Mouse (Mus musculus): ENCODE measurements around the gene Gm8050.
"Not testable (repeated sequence)": the region's sequence is repeated elsewhere in the genome, so short reads cannot be mapped to it uniquely, and the experiment has no call there.

The Gm8050 gene

DNA sequence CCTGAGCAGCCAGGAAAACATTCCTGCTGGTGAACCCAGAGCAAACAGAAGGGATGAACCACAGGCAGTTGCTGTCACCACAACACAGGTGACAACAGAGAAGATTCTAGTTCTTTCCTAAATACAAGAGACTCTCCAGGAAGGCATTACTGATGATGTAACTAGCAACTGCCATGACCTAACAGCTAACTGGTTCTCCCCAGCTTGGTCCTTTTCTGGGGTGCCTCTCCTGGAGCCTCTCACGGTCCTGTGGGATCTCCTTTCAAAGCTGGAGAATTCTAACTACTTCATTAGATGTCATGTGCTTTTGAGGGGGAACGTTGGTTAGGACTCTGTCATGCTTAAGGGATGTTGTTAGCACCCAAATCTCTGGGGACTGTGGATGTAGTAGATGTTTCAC, at the start of gene Gm8050:
TSS of gene Gm8050 (minus strand) at position 101 of the 400 bp plus-strand sequence.
- not testable (repeated sequence) for DNase-seq (ENCODE audit: low read depth, low spot score)

DNA sequence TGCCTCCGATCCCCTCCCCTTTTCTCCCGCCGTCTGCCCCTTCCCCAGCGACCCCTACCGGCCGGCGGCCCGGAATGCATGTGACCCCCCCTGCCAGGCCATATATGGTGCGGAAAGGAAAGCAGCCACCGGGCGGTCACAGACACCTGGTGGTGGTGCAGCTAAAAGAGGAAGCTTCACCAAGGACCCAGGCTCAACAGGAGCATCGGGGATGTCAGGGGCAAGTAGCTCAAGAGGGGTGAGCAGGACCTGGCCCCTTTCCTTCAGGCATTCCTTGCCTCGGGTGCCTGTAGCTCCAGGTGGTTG, 37.1 kb upstream of the Gm8050 start:
- not testable (repeated sequence) for DNase-seq (ENCODE audit: low read depth, low spot score)

- peak; percentile 1 for DNase-seq (ENCODE audit: low read depth, low spot score)
These were observed 36.6 kb upstream of the Gm8050 start for GRCm38 (mm10) chr14:6756384-6757230.

DNA sequence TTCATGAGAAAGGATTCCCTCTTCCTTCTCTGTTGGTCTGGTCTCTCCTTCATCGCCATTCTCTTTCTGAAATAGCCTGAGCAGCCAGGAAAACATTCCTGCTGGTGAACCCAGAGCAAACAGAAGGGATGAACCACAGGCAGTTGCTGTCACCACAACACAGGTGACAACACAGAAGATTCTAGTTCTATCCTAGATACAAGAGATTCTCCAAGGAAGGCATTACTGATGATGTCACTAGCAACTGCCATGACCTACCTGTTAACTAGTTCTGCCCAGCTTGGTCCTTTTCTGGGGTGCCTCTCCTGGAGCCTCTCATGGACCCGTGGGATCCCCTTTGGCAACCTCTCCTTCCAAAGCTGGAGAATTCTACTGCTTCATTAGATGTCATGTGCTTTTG, 22.2 kb upstream of the Gm8050 start, which contains the start of gene Gm3636:
TSS of gene Gm3636 (minus strand) at position 101 of the 400 bp plus-strand sequence.
- DNase-seq (ENCODE audit: low read depth, low spot score), result not testable (repeated sequence)

- DNase-seq (ENCODE audit: low read depth, low spot score), result not testable (repeated sequence)
These were observed 36.0 kb downstream of the Gm8050 start, which contains the start of gene Gm10251 for GRCm38 (mm10) chr14:6684070-6684469. TSS of gene Gm10251 (minus strand) at chr14:6684170.

Measured in 3T3-L1 (cell line).